Comparison of ENCODE assay signal across 8 mouse cellular contexts in genomic region chr13:73887415-73887874, GRCm38 (mm10). TPM values are rescaled to one million over a fixed set of nuclear protein-coding genes. Genes with fewer than 3 reads are reported as not detected.
A peak's percentile ranks its signal among the peaks of the same experiment; 100 is the strongest.
DNase-seq lines count a peak whose midpoint lies in the region; ATAC-seq and TF ChIP-seq lines count a peak whose summit lies in the region.

No protein-coding gene starts in this region.

- H3K9ac ChIP-seq in forebrain, postnatal 0 days: no peak overlapping the region
- no peak overlapping the region for H3K9ac ChIP-seq in forebrain, embryonic 14.5 days (ENCODE audit: low read length)

- peak; percentile 2 for DNase-seq in brain, adult 2 months (ENCODE audit: low read depth, low spot score)
- peak; percentile 78 for DNase-seq in forelimb bud, embryonic 11.5 days (ENCODE audit: low read depth, low spot score)
- DNase-seq in kidney, adult 11 months: peak; percentile 51
- peak; percentile 67 for DNase-seq in lung, postnatal 14 days
- no peak for DNase-seq in thymus, adult 2 months
- no peak for DNase-seq in forebrain, postnatal 0 days
- no peak for DNase-seq in forebrain, embryonic 14.5 days (ENCODE audit: low spot score)

- H3K4me2 ChIP-seq in forebrain, postnatal 0 days (ENCODE audit: low read depth): no peak overlapping the region
- H3K4me2 ChIP-seq in forebrain, embryonic 14.5 days (ENCODE audit: low read length): no peak overlapping the region

- H3K27ac ChIP-seq in thymus, adult 2 months (ENCODE audit: control insufficient read depth, insufficient read depth, low read length): no peak overlapping the region
- H3K27ac ChIP-seq in forebrain, postnatal 0 days (ENCODE audit: low read depth, low read length): no peak overlapping the region
- no peak overlapping the region for H3K27ac ChIP-seq in forebrain, embryonic 14.5 days (ENCODE audit: low read depth, low read length)

- TF ChIP-seq CTCF in thymus, adult 2 months (IDR thresholded peaks at IDR 0.05; ENCODE audit: borderline replicate concordance, control insufficient read depth, extremely low read depth, insufficient read depth, low read length, poor library complexity): no peak
- TF ChIP-seq CTCF in forebrain, postnatal 0 days (IDR thresholded peaks at IDR 0.05; ENCODE audit: low read depth): no peak

- H3K9me3 ChIP-seq in forebrain, postnatal 0 days (ENCODE audit: low read length): no peaks in the 10 kb centered on the region
- no peaks in the 10 kb centered on the region for H3K9me3 ChIP-seq in forebrain, embryonic 14.5 days (replicated peaks; ENCODE audit: control insufficient read depth, low read length)

- no peak overlapping the region for H3K4me3 ChIP-seq in thymus, adult 2 months (ENCODE audit: control insufficient read depth, insufficient read depth, low read length)
- H3K4me3 ChIP-seq in forebrain, postnatal 0 days (ENCODE audit: low read depth, low read length): no peak overlapping the region
- no peak overlapping the region for H3K4me3 ChIP-seq in forebrain, embryonic 14.5 days (ENCODE audit: low read depth, low read length)

- no peak for TF ChIP-seq POLR2A in thymus, adult 2 months (IDR thresholded peaks at IDR 0.05; ENCODE audit: control insufficient read depth, extremely low read depth, insufficient read depth, low read length, poor library complexity)

- H3K36me3 ChIP-seq in thymus, adult 2 months (ENCODE audit: control insufficient read depth, insufficient read depth, low read length): no peaks in the 10 kb centered on the region
- no peaks in the 10 kb centered on the region for H3K36me3 ChIP-seq in forebrain, postnatal 0 days (ENCODE audit: insufficient read depth)
- no peaks in the 10 kb centered on the region for H3K36me3 ChIP-seq in forebrain, embryonic 14.5 days (ENCODE audit: control insufficient read depth, insufficient read depth, low read length)

- no peaks in the 10 kb centered on the region for H3K27me3 ChIP-seq in thymus, adult 2 months (ENCODE audit: control insufficient read depth, insufficient read depth, low read length)
- H3K27me3 ChIP-seq in forebrain, postnatal 0 days (ENCODE audit: insufficient read depth, low read length): no peaks in the 10 kb centered on the region
- H3K27me3 ChIP-seq in forebrain, embryonic 14.5 days (replicated peaks; ENCODE audit: control insufficient read depth, insufficient read depth, low read length): no peaks in the 10 kb centered on the region

- H3K4me1 ChIP-seq in thymus, adult 2 months (replicated peaks; ENCODE audit: control insufficient read depth, insufficient read depth, low read length): no peaks in the 10 kb centered on the region
- no peaks in the 10 kb centered on the region for H3K4me1 ChIP-seq in forebrain, postnatal 0 days (ENCODE audit: insufficient read depth)
- no peaks in the 10 kb centered on the region for H3K4me1 ChIP-seq in forebrain, embryonic 14.5 days (ENCODE audit: control insufficient read depth, insufficient read depth, low read length)

- ATAC-seq in forebrain, postnatal 0 days: no peak
- no peak for ATAC-seq in forebrain, embryonic 14.5 days
- no peak for ATAC-seq in CD4-positive, CD25-positive, alpha-beta regulatory T cell, adult 4 months

- WGBS in thymus, adult 2 months: 86% methylated on average over 4 of the region's 4 CpGs
- WGBS in forebrain, postnatal 0 days: 83% methylated on average over 4 of the region's 4 CpGs
- WGBS in forebrain, embryonic 14.5 days: 86% methylated on average over 4 of the region's 4 CpGs

RNA-seq across cellular contexts. Expression of gene Nkd2, which starts 40.0 kb away (rescaled TPM):
- polyA plus RNA-seq in thymus, adult 2 months (2012; rRNA removed): 4.4 and 4.7 TPM in 2 replicates
- 27.8 and 35.3 TPM in 2 replicates for total RNA-seq in forebrain, postnatal 0 days (2014; rRNA removed)
- polyA plus RNA-seq in forebrain, postnatal 0 days (2015; fragmentation: Nextera tagmentation; extraction: Ambion mirVana): 15.2 TPM in 2 replicates
- 6.2 and 8.5 TPM in 2 replicates for polyA plus RNA-seq in forebrain, embryonic 14.5 days (2014; fragmentation: Nextera tagmentation; extraction: Ambion mirVana)
- under 1 TPM; 0.14 to 0.38 TPM for polyA plus RNA-seq in CD4-positive, CD25-positive, alpha-beta regulatory T cell, adult 4 months (2017; shearing (Covaris generic))

RNA-seq across cellular contexts. Expression of gene Trip13, which starts 50.1 kb away (rescaled TPM):
- polyA plus RNA-seq in thymus, adult 2 months (2012; rRNA removed): 3.7 and 4.9 TPM in 2 replicates
- total RNA-seq in forebrain, postnatal 0 days (2014; rRNA removed): 3.8 and 4.3 TPM in 2 replicates
- 9.6 and 10.6 TPM in 2 replicates for polyA plus RNA-seq in forebrain, postnatal 0 days (2015; fragmentation: Nextera tagmentation; extraction: Ambion mirVana)
- polyA plus RNA-seq in forebrain, embryonic 14.5 days (2014; fragmentation: Nextera tagmentation; extraction: Ambion mirVana): 19.3 and 23.2 TPM in 2 replicates
- polyA plus RNA-seq in CD4-positive, CD25-positive, alpha-beta regulatory T cell, adult 4 months (2017; shearing (Covaris generic)): 1 to 10 TPM; 1.2 to 2.0 TPM

RNA-seq across cellular contexts. Expression of gene Brd9, which starts 50.2 kb away (rescaled TPM):
- polyA plus RNA-seq in thymus, adult 2 months (2012; rRNA removed): 51.8 and 60.6 TPM in 2 replicates
- 93.6 and 111 TPM in 2 replicates for total RNA-seq in forebrain, postnatal 0 days (2014; rRNA removed)
- 68.1 and 75.0 TPM in 2 replicates for polyA plus RNA-seq in forebrain, postnatal 0 days (2015; fragmentation: Nextera tagmentation; extraction: Ambion mirVana)
- 75.6 and 86.5 TPM in 2 replicates for polyA plus RNA-seq in forebrain, embryonic 14.5 days (2014; fragmentation: Nextera tagmentation; extraction: Ambion mirVana)
- 10 to 100 TPM; 61.9 to 72.2 TPM for polyA plus RNA-seq in CD4-positive, CD25-positive, alpha-beta regulatory T cell, adult 4 months (2017; shearing (Covaris generic))

Comparison
In these comparisons a context has a peak if more than half of its experiments do, and no peak if none do; other contexts are left out.
1. DNase-seq: peak in brain, adult 2 months (single experiment), forelimb bud, embryonic 11.5 days (single experiment), kidney, adult 11 months (single experiment) and lung, postnatal 14 days (single experiment); none in thymus, adult 2 months (single experiment), forebrain, postnatal 0 days (single experiment) and forebrain, embryonic 14.5 days (single experiment).